Mouse (Mus musculus) liver, adult 2 months (tissue): ENCODE measurements at regions not wholly inside any gene's neighbourhood (a gene's known extent, or its start where the extent isn't known, plus 50 kb on each side); places are given as distances from the start of the nearest gene placed in this dataset.

Source experiments
- CTCF ChIP-seq: fragments of 200-500 bp; IDR thresholded peaks from 2 replicates; pipeline ENCODE4 v1.5.1; 2011; ENCODE audit warnings: low read depth, low read length, control low read depth
- POLR2A ChIP-seq: fragments of 200-500 bp; IDR thresholded peaks from 2 replicates; pipeline ENCODE4 v1.6.1; 2011; ENCODE audit warnings: low read length, control low read depth; ENCODE audit not compliant: insufficient read depth; ENCODE audit errors: extremely low read depth

DNA sequence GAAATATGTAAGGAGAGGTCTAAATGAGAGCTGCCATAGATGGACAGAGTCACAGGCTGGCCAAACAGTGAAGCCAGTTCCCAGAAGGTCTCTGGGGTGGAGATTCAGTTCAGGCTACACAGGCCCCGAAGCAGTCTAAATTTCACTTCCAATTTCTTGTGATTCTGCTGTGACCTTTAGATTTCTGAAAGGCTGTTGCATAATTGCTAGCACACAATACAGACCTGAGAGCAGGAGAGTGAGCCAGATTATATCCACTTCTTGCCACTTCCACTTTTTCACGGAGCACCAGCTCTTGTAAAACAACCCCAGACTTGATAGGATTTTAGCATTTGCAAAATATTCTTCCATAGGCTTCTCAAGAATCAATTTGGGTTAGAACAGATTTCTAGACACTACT lies 925.6 kb downstream of the Car8 start:
- no peak for TF ChIP-seq CTCF
- TF ChIP-seq POLR2A, result no peak
